Comparison of ENCODE assay signal across 21 mouse cellular contexts in genomic region chr2:93281466-93281865, GRCm38 (mm10). TPM values are rescaled to one million over a fixed set of nuclear protein-coding genes. Genes with fewer than 3 reads are reported as not detected.
DNase-seq lines count a peak whose midpoint lies in the region; ATAC-seq lines count a peak whose summit lies in the region.
"Had no signal": no experiment of that assay in that cellular context is flagged by ENCODE, and none has a peak within 500 bp of the region (broad histone marks: within the 10 kb centered on the region; RNA-seq: fewer than 3 reads in every experiment).

No protein-coding gene starts in this region.

- no peaks in the 10 kb centered on the region for H3K36me3 ChIP-seq in forebrain, embryonic 13.5 days (ENCODE audit: poor library complexity, severe bottlenecking)
- no peaks in the 10 kb centered on the region for H3K36me3 ChIP-seq in forebrain, embryonic 15.5 days
- no peaks in the 10 kb centered on the region for H3K36me3 ChIP-seq in kidney, embryonic 15.5 days
- no peaks in the 10 kb centered on the region for H3K36me3 ChIP-seq in midbrain, embryonic 12.5 days
- no peaks in the 10 kb centered on the region for H3K36me3 ChIP-seq in midbrain, embryonic 16.5 days (ENCODE audit: control insufficient read depth, insufficient read depth, low read length)
- H3K36me3 ChIP-seq in embryonic facial prominence, embryonic 10.5 days (replicated peaks) = no peaks in the 10 kb centered on the region
- H3K36me3 ChIP-seq: embryonic facial prominence, embryonic 12.5 days; heart, embryonic 15.5 days; limb, embryonic 13.5 days; liver, embryonic 12.5 days had no signal

- H3K27me3 ChIP-seq in forebrain, embryonic 13.5 days = no peaks in the 10 kb centered on the region
- no peaks in the 10 kb centered on the region for H3K27me3 ChIP-seq in forebrain, embryonic 15.5 days
- H3K27me3 ChIP-seq in kidney, embryonic 15.5 days = no peaks in the 10 kb centered on the region
- no peaks in the 10 kb centered on the region for H3K27me3 ChIP-seq in midbrain, embryonic 12.5 days
- no peaks in the 10 kb centered on the region for H3K27me3 ChIP-seq in midbrain, embryonic 16.5 days (ENCODE audit: control insufficient read depth, insufficient read depth, low read depth, low read length)
- no peaks in the 10 kb centered on the region for H3K27me3 ChIP-seq in embryonic facial prominence, embryonic 10.5 days (replicated peaks; ENCODE audit: low read depth, poor library complexity, severe bottlenecking)
- H3K27me3 ChIP-seq: embryonic facial prominence, embryonic 12.5 days; heart, embryonic 15.5 days; liver, embryonic 12.5 days had no signal

- no peak overlapping the region for H3K4me3 ChIP-seq in forebrain, embryonic 13.5 days
- H3K4me3 ChIP-seq in forebrain, embryonic 15.5 days = no peak overlapping the region
- H3K4me3 ChIP-seq in kidney, embryonic 15.5 days (replicated peaks) = no peak overlapping the region
- H3K4me3 ChIP-seq in midbrain, embryonic 12.5 days = no peak overlapping the region
- H3K4me3 ChIP-seq in midbrain, embryonic 16.5 days (ENCODE audit: low read depth, low read length) = no peak overlapping the region
- no peak overlapping the region for H3K4me3 ChIP-seq in embryonic facial prominence, embryonic 10.5 days
- H3K4me3 ChIP-seq: embryonic facial prominence, embryonic 12.5 days; heart, embryonic 15.5 days; limb, embryonic 13.5 days; liver, embryonic 12.5 days; myocyte had no signal

- DNase-seq in kidney, adult 18-20 months = peak; percentile 21
- DNase-seq in embryonic facial prominence, embryonic 10.5 days (ENCODE audit: low spot score) = no peak
- DNase-seq in frontal cortex, adult 2 months (ENCODE audit: extremely low spot score in 1 of 2, low spot score in 1 of 2) = no peak
- DNase-seq: cerebellum, adult 18-20 months; cerebellum, postnatal 14 days; gastrocnemius, postnatal 36 days; heart, postnatal 4 days; layer of hippocampus, adult 9-11 months; lung, adult 18-20 months; lung, postnatal 10 days had no signal

- H3K4me2 ChIP-seq in forebrain, embryonic 13.5 days = no peak overlapping the region
- H3K4me2 ChIP-seq in forebrain, embryonic 15.5 days (replicated peaks) = no peak overlapping the region
- no peak overlapping the region for H3K4me2 ChIP-seq in kidney, embryonic 15.5 days
- no peak overlapping the region for H3K4me2 ChIP-seq in midbrain, embryonic 12.5 days (replicated peaks)
- H3K4me2 ChIP-seq in midbrain, embryonic 16.5 days (ENCODE audit: low read length) = no peak overlapping the region
- H3K4me2 ChIP-seq: embryonic facial prominence, embryonic 12.5 days; heart, embryonic 15.5 days; limb, embryonic 13.5 days; liver, embryonic 12.5 days; midbrain, embryonic 11.5 days had no signal

- no peak for ATAC-seq in forebrain, embryonic 13.5 days
- ATAC-seq in forebrain, embryonic 15.5 days (replicated peaks) = no peak
- ATAC-seq in kidney, embryonic 15.5 days (replicated peaks; ENCODE audit: low FRiP score) = no peak
- ATAC-seq in midbrain, embryonic 12.5 days (ENCODE audit: low FRiP score, low read depth) = no peak
- ATAC-seq in midbrain, embryonic 16.5 days = no peak
- ATAC-seq: liver, embryonic 12.5 days had no signal

- H3K9ac ChIP-seq in forebrain, embryonic 13.5 days = no peak overlapping the region
- no peak overlapping the region for H3K9ac ChIP-seq in forebrain, embryonic 15.5 days (replicated peaks)
- no peak overlapping the region for H3K9ac ChIP-seq in kidney, embryonic 15.5 days
- no peak overlapping the region for H3K9ac ChIP-seq in midbrain, embryonic 12.5 days (replicated peaks)
- H3K9ac ChIP-seq in midbrain, embryonic 16.5 days (ENCODE audit: low read depth, low read length) = no peak overlapping the region
- H3K9ac ChIP-seq: embryonic facial prominence, embryonic 12.5 days; heart, embryonic 15.5 days; limb, embryonic 13.5 days; liver, embryonic 12.5 days had no signal

- 85% methylated on average over 6 of the region's 6 CpGs for WGBS in forebrain, embryonic 13.5 days
- WGBS in forebrain, embryonic 15.5 days = 79% methylated on average over 6 of the region's 6 CpGs
- WGBS in kidney, embryonic 15.5 days = 79% methylated on average over 6 of the region's 6 CpGs
- WGBS in midbrain, embryonic 12.5 days = 87% methylated on average over 6 of the region's 6 CpGs
- WGBS in midbrain, embryonic 16.5 days = 76% methylated on average over 6 of the region's 6 CpGs
- 87% methylated on average over 6 of the region's 6 CpGs for WGBS in embryonic facial prominence, embryonic 10.5 days

- no peaks in the 10 kb centered on the region for H3K9me3 ChIP-seq in forebrain, embryonic 13.5 days (replicated peaks)
- H3K9me3 ChIP-seq in forebrain, embryonic 15.5 days = no peaks in the 10 kb centered on the region
- no peaks in the 10 kb centered on the region for H3K9me3 ChIP-seq in kidney, embryonic 15.5 days (replicated peaks)
- H3K9me3 ChIP-seq in midbrain, embryonic 12.5 days = no peaks in the 10 kb centered on the region
- H3K9me3 ChIP-seq in midbrain, embryonic 16.5 days (replicated peaks; ENCODE audit: control insufficient read depth, low read length, poor library complexity, severe bottlenecking) = no peaks in the 10 kb centered on the region
- no peaks in the 10 kb centered on the region for H3K9me3 ChIP-seq in embryonic facial prominence, embryonic 10.5 days
- H3K9me3 ChIP-seq: embryonic facial prominence, embryonic 12.5 days; heart, embryonic 15.5 days; limb, embryonic 13.5 days; liver, embryonic 12.5 days had no signal

- H3K27ac ChIP-seq in forebrain, embryonic 13.5 days = peak overlapping the region; percentile 82; the same call in 1 of the 2 replicates
- no peak overlapping the region for H3K27ac ChIP-seq in forebrain, embryonic 15.5 days (replicated peaks)
- H3K27ac ChIP-seq in kidney, embryonic 15.5 days = no peak overlapping the region
- peak overlapping the region; percentile 82 for H3K27ac ChIP-seq in midbrain, embryonic 12.5 days (replicated peaks)
- H3K27ac ChIP-seq in midbrain, embryonic 16.5 days (ENCODE audit: low read length) = no peak overlapping the region
- H3K27ac ChIP-seq in embryonic facial prominence, embryonic 10.5 days (replicated peaks) = peak overlapping the region; percentile 83; the same call in 1 of the 2 replicates
- H3K27ac ChIP-seq: embryonic facial prominence, embryonic 12.5 days; heart, embryonic 15.5 days; limb, embryonic 13.5 days; liver, embryonic 12.5 days had no signal

- H3K4me1 ChIP-seq in forebrain, embryonic 13.5 days = peaks cover 94% of the 10 kb centered on the region
- H3K4me1 ChIP-seq in forebrain, embryonic 15.5 days = peaks cover 72% of the 10 kb centered on the region
- H3K4me1 ChIP-seq in kidney, embryonic 15.5 days = peaks cover 94% of the 10 kb centered on the region
- H3K4me1 ChIP-seq in midbrain, embryonic 12.5 days = peaks cover 94% of the 10 kb centered on the region
- H3K4me1 ChIP-seq in midbrain, embryonic 16.5 days (ENCODE audit: control insufficient read depth, insufficient read depth, low read length) = peaks cover 54% of the 10 kb centered on the region
- H3K4me1 ChIP-seq in embryonic facial prominence, embryonic 10.5 days = peaks cover 98% of the 10 kb centered on the region

RNA-seq across cellular contexts. Expression of gene Tspan18, which starts 52.8 kb away (rescaled TPM):
- 22.2 and 26.5 TPM in 2 replicates for polyA plus RNA-seq in forebrain, embryonic 13.5 days (2015; fragmentation: Nextera tagmentation; extraction: Ambion mirVana)
- 16.5 and 16.9 TPM in 2 replicates for polyA plus RNA-seq in forebrain, embryonic 15.5 days (2015; fragmentation: Nextera tagmentation; extraction: Ambion mirVana)
- 41.0 and 44.8 TPM in 2 replicates for polyA plus RNA-seq in kidney, embryonic 15.5 days (2015; fragmentation: Nextera tagmentation; extraction: Ambion mirVana)
- polyA plus RNA-seq in midbrain, embryonic 12.5 days (2016; fragmentation: Nextera tagmentation; extraction: Ambion mirVana) = 24.6 and 34.1 TPM in 2 replicates
- 20.1 and 21.2 TPM in 2 replicates for polyA plus RNA-seq in midbrain, embryonic 16.5 days (2015; fragmentation: Nextera tagmentation; extraction: Ambion mirVana)
- 20.7 and 25.3 TPM in 2 replicates for polyA plus RNA-seq in embryonic facial prominence, embryonic 10.5 days (2016; fragmentation: Nextera tagmentation; extraction: Ambion mirVana)
- polyA plus RNA-seq in frontal cortex, adult 2 months (2012; rRNA removed) = 4.3 TPM in 2 replicates

Comparison
In these comparisons a context has a peak if more than half of its experiments do, and no peak if none do; other contexts are left out.
1. H3K27ac ChIP-seq: peak in forebrain, embryonic 13.5 days (single experiment), midbrain, embryonic 12.5 days (single experiment) and embryonic facial prominence, embryonic 10.5 days (single experiment); none in forebrain, embryonic 15.5 days (single experiment), kidney, embryonic 15.5 days (single experiment) and midbrain, embryonic 16.5 days (single experiment).